Mouse (Mus musculus): ENCODE results near the gene Raf1.

DNA sequence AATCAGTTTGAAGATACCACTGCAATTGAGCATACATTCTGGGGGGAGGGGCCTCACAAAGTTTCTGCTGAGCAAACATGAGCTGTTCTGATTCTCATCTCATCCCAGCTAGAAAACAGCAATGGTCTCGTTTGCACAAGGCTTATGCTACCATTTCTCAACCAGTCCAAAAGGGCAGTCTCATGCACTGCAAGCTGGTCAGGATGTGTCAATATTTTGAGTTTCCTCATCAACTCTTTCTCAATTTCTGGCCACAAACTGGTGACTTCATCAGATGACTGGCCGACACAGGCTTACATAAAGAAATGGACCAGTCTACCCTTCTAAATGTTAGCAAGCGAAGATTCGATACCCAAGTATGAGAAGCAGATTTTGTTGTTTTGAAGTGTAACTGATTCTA is 9.8 kb downstream of the Raf1 start:
- TF ChIP-seq POLR2A (IDR thresholded peaks at IDR 0.05; ENCODE audit: insufficient read depth, low read depth, low read length) (no peak), CTCF (IDR thresholded peaks at IDR 0.05) (no peak)
